22 mouse cellular contexts compared by ENCODE assay signal in genomic region chr7:119333102-119333501, GRCm38 (mm10).
"Had no signal": no experiment of that assay in that cellular context is flagged by ENCODE, and none has a peak within 500 bp of the region (broad histone marks: within the 10 kb centered on the region; RNA-seq: fewer than 3 reads in every experiment).

No protein-coding gene starts in this region.

- H3K27me3 ChIP-seq: liver, embryonic 13.5 days; liver, embryonic 15.5 days; lung, embryonic 15.5 days; megakaryocyte, embryonic 14.5 days; neural tube, embryonic 13.5 days; neural tube, embryonic 15.5 days; stomach, embryonic 15.5 days had no signal

- H3K4me2 ChIP-seq: liver, embryonic 11.5 days; liver, embryonic 13.5 days; liver, embryonic 15.5 days; lung, embryonic 15.5 days; neural tube, embryonic 13.5 days; neural tube, embryonic 15.5 days; stomach, embryonic 15.5 days had no signal

- H3K36me3 ChIP-seq: liver, embryonic 13.5 days; liver, embryonic 15.5 days; lung, embryonic 15.5 days; neural tube, embryonic 13.5 days; neural tube, embryonic 15.5 days; stomach, embryonic 15.5 days had no signal

- H3K4me1 ChIP-seq: liver, embryonic 13.5 days; liver, embryonic 15.5 days; lung, embryonic 15.5 days; megakaryocyte, embryonic 14.5 days; stomach, embryonic 15.5 days had no signal

- H3K4me3 ChIP-seq: liver, embryonic 13.5 days; liver, embryonic 15.5 days; lung, embryonic 15.5 days; megakaryocyte, embryonic 14.5 days; myocyte; neural tube, embryonic 13.5 days; neural tube, embryonic 15.5 days; stomach, embryonic 15.5 days had no signal

- H3K9me3 ChIP-seq: liver, embryonic 13.5 days; liver, embryonic 15.5 days; lung, embryonic 15.5 days; megakaryocyte, embryonic 14.5 days; neural tube, embryonic 13.5 days; neural tube, embryonic 15.5 days; stomach, embryonic 15.5 days had no signal

- H3K27ac ChIP-seq: liver, embryonic 13.5 days; liver, embryonic 15.5 days; lung, embryonic 15.5 days; macrophage; neural tube, embryonic 13.5 days; neural tube, embryonic 15.5 days; stomach, embryonic 15.5 days; stomach, postnatal 0 days had no signal

- ATAC-seq: lung, postnatal 0 days had no signal

- DNase-seq: liver, embryonic 13.5 days; liver, postnatal 0 days; lung, adult 2 months; lung, postnatal 14 days; lung, postnatal 36 days; retina, postnatal 1 day; right cerebral cortex, adult 18-20 months; right cerebral cortex, postnatal 25 days; right cerebral cortex, postnatal 4 days; thymus, adult 2 months; thymus, postnatal 36 days had no signal

- H3K9ac ChIP-seq: liver, embryonic 13.5 days; liver, embryonic 15.5 days; liver, postnatal 0 days; lung, embryonic 15.5 days; neural tube, embryonic 13.5 days; neural tube, embryonic 15.5 days; stomach, embryonic 15.5 days had no signal
